Mouse (Mus musculus): ENCODE results near the gene Ndufa4l2.

Gene Ndufa4l2

DNA sequence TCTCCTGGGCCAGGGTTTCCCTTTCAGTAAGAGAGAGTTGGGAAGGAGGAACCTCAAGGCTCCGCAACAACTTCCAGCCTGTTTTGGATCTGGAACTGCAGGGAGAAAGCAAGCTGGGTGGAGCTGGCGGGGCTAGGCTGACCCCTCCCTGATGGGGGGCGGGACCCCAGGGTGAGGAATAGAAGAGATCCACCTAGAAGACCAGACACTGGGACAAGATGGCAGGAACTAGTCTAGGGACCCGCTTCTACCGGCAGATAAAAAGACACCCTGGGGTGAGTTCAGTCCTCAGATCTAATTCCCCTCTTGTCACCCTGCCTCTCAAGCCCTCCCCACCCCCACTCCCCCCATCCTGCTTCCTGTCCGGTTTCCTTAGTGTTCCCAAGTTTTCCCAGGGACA lies at the start of gene Ndufa4l2:
TSS of gene Ndufa4l2 (plus strand) at position 204 of the 400 bp plus-strand sequence.
- DNase-seq (ENCODE audit: low read depth, low spot score) = no peak

DNA sequence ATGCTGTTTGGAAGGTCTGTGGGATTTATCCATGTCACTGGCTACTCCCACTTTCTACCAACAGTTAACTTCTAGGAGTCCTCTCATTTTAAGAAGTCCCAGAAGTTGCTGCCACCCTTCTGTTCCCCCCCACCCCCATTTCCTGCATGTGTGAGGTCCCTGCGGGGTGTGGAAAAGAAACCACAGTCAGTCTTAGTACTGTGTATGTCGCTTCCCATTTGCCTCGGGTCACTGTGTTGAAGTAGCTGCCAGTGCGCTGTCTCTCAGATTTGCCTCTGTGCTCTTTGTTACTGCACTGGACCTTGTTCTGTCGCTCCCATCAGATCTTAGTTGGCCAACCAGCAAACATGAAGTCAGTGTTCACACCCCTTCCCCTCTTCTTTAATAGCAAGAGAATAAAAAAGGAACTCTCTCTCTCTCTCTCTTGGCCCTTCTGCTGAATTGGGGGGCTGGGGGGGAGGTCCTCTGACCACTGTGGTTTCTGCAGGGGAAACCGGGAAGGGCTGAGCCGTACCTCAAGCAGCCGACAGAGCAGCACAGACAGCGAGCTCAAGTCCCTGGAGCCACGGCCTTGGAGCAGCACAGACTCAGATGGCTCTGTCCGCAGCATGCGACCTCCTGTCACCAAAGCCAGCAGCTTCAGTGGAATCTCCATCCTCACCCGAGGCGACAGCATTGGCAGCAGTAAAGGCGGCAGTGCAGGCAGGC lies 43.3 kb upstream of the Ndufa4l2 start:
- DNase-seq (ENCODE audit: low read depth, low spot score) = no peak

DNA sequence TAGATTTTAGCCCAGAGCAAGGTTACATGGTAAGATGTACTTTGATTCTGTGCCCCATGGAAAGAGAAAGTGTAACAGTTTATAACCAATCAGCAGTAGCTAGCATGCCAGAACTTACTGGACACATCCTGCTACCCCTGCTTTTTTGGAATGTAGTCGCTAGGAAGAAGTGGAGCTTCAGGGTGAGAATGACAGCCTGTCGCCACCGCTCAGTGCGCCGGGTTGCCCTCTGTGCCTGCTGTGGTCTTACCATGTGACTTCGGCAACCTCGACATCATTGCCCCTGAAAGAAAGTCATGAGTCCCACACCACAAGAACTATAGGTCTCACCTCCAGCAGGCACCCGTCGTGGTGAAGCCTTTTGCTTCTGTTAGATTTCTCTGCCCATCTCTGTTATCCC lies 42.0 kb upstream of the Ndufa4l2 start:
- DNase-seq (ENCODE audit: low read depth, low spot score) = no peak

DNA sequence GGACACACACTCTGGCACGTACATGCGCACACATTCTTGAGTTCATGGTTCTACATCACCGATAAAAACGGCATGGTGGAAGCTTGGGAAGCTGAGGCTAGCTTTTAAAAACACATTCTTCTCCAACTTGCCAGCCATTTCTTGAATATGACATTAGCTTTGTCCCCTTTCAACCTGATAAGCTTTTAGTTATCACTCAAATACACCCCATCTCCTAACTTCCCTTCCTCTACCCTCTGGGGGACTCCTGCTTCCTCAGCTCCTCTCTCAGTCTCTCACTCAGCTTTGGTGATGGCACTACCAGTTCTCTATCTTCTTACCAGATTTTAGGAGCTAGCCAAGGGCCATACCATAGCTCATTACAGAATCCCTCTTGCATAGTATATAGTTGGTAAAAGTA lies 39.6 kb upstream of the Ndufa4l2 start:
- no peak for DNase-seq (ENCODE audit: low read depth, low spot score)

DNA sequence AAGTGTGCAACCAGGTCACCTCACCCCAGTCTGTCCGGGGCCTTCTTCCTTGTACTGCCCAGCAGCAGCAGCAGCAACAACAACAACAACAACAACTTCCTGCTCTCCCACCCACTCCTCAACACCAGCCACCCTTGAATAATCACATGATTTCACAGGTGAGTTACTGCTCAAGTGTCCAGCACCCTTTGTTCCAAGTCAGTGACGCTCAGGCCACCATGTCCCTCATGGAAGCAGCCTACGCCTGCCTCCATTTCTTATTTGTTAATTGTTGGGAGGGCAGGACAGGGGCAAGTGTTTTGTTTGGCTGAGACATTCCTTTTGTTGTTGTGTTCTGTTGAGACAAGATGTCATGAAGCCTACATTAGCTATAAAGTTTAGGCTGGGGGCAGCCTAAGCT lies 38.2 kb upstream of the Ndufa4l2 start:
- DNase-seq (ENCODE audit: low read depth, low spot score) = no peak

DNA sequence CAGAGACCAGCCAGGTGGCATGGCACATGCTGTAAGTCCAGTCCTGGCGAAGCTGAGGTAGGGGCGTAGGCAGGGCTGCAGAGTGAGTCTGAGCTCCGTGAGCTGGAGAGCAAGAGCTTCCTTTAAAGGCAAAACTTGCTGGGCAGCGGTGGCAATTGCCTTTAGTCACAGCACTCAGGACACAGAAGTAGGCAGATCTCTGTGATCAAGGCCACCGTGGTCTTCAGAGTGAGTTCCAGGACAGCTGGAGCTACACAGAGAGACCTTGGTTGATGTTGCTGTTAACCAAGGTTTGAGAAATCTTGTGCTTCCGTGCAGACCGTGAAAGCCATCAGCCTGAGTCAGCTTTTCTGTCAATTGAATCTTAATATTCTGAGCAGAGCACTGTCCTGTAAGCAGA lies 37.5 kb upstream of the Ndufa4l2 start:
- DNase-seq (ENCODE audit: low read depth, low spot score) = no peak

DNA sequence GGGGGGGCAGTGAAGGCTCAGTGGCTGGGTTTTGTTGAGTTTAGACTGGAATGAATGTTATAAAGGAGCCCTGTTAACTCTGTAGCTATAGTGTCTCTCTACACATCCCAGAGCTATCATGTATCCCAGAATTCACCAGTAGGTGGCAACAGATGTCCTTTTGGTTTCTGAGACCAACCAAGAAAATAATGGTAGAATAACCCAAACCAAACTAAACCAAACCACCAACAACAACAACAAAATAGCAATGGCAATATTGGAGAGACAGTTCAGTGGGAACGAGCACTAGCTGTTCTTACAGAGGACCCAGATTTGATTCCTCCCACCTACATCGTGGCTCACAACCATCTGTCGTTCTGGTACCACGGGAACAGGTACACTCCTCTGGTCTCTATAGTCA lies 35.6 kb upstream of the Ndufa4l2 start:
- no peak for DNase-seq (ENCODE audit: low read depth, low spot score)

DNA sequence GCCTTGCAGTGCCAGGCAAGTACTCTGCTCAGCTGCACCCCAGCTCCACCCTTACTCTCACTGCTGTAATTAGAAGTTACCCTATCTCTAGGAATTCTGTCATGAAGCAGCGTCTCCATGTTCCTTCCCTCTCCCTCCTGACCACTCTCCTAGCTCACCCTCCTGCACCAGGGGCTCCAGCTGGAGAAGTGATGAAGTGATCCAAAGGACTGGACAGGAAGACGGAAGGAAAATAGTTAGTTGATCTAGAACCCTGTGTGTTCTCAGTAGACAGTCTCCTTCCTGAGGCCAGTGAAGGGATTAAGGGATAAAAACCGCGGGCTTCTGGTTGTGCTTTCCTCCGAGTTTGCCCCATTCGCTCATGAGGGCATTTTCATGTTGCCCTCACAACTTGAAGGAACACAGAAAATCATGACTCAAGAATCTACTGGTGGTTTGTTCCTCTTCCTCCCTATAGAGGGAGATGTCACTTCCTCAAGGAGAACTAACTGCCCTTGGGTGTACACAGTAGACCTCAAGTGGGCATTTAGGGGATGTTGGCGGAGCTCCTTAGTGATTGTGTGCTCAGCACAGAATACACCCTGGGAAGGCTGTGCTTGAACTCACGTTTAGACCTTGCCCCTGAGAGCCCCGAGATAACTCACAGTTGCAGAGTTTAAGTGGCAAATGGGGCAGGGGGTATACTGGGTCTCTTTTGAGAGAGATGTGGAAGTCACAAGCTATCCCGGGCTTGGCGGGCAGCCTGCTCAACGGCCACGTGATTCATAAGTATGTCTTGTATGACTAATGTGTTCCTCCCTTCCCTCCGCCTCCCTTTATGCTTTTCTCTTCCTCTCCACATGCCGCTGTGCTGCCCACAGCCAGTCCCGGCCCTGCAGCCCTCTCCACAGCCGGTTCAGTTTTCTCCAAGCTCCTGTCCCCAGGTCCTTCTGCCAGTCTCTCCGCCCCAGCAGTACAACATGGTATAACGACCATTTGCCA lies 33.6 kb upstream of the Ndufa4l2 start:
- no peak for DNase-seq (ENCODE audit: low read depth, low spot score)

DNA sequence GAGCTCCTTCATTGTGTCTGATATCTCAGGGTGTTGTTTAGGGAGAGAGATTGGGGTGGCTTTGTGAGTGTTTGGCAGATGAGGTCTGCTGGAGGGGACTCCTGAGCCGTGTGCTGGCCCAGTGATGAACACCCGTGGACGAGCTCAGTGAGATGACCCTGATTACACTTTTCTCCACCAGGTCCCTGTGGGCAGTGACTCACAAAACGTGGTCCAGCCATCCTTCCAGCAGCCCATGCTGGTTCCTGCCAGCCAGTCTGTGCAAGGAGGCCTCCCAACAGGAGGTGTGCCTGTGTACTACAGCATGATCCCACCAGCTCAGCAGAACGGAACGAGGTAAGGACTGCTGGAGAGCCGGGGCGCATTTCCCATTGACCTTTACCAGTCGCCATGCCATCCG lies 29.5 kb upstream of the Ndufa4l2 start:
- no peak for DNase-seq (ENCODE audit: low read depth, low spot score)

DNA sequence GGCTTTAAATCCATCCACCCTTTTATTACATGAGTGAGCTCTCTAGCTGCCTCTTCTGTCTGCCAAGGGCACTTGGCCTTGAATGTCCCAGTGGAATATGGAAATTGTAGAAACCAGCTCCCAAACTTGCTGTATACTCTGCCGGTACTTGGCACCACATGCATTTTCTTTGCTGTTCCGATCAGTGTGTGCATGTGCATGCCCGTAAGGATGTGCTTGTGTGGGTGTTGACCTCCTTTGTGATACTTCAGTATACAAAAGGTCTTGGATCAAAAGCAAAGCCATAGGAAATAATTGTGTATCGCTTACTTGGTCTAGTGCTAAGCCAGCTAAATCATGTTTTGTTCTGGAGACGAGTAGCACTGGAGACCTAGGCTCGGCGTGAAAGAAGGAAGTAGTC lies 25.9 kb upstream of the Ndufa4l2 start:
- no peak for DNase-seq (ENCODE audit: low read depth, low spot score)

DNA sequence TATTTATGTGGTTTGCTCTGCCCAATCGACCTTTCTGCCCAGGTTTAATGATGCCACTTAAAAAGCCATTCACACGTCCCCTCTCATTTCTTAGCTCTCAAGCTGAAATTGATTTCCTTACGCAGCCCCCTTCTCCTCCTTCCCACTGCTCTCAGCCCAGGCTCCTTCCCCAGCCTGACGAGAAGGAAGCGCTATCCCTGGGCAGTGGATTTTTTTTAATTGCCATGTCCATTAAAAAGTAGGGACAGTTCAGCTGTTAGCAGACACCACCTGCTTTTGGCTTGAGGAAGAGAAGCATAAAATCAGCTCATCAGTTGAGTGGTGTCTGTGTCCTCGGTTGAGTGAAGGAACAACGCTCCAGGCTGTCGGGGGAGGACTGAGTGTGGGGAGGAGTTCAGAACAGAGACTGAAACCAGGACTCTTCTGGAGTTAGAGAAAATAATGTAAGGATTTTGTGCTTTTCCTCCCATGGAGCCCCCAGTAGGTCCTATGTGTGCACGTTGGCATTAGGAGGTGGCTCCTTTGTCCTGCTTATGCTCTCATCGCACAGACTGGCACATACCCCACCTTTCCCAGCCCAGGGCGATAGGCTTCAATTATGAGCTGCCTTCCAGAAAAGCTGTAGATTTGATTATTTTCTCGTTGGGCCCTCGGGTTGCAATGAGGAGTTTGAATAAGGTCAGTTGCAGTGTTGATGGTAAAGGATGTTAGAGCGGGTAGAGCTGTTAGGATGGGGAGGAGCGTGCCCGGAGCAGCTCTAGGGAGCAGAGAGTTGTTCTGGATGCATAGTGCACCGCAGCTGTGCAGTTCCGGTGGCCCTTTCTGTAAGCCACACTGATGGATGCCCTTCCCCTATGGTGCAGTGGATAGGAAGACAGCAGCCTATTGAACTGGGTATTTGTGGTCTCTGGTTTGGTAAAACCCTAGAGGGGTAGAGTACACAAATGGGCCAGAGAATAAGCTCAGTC lies 24.3 kb upstream of the Ndufa4l2 start:
- no peak for DNase-seq (ENCODE audit: low read depth, low spot score)

DNA sequence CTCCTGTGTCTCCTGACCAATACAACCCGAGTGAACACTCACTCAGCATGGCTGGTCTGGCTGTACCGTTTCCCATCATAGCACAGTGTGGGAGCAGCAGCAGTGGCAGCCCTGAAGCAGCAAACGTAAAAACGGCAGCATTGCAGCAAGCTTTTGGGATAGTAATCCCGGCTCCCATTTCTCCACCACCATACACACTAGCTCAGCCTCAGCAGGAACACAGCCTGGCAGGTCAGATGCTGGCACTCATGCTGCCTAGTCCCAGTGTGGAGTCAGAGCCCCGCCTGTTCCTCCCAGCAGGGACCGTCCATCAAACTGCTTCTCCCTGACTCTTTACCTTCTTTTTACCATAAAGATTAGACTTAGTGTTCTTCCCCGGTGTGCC lies 23.6 kb upstream of the Ndufa4l2 start:
- DNase-seq (ENCODE audit: low read depth, low spot score) = no peak

DNA sequence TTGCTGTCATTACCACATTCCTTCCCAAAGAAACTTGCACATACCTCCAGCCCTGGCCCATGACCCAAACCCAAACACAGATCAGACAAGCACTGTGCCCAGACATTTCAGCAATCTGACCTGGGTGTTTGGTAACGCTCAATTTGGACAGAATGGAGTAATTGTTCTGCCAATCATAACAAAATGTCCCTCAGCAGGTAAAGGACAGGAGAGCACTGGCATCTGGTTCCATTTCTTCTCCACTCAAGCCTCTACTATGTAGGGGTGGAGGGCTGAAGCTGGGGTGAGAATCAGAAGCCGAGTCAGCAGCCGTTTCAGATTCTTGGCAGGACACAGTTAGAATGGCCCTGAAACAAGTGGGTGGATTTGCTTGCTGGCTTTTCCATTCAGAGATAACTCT lies 22.6 kb upstream of the Ndufa4l2 start:
- no peak for DNase-seq (ENCODE audit: low read depth, low spot score)

DNA sequence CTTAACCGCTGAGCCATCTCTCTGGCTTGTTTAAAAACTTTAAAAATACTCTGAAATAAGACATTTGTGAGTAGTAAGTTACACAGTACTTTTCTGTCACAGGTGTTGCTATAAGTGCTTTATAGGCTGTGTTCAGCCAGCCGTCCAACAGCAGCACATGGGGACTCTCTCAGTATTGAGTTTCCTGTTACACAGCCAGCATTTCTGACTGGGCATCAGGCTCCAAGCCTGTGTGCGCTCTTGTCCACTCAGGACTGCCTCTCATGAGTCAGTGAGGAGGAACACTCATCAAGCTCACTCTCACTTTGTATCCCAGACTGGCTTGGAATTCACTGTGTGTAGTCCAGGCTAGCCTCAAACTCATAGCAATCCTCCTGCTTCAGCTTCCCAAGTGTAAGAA lies 18.6 kb upstream of the Ndufa4l2 start:
- DNase-seq (ENCODE audit: low read depth, low spot score) = no peak

DNA sequence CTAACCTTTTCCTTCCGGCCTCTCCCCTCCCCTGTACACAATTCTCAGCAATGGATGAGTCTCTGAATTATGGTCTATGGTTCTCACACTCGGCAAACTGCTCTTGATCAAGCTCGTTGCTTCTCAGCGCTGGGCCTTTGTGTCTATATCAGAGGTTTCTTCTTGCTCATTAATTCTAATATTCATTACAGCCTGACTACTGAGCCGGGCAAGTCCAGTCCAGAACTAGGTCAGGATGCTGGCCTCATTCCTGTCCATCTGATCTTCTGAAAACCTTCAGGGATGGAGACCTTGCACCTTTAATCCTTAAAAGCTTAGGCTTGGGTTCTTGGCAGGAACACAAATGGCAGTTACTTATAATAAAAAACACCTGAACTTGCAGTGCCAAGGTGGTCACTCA lies 15.3 kb upstream of the Ndufa4l2 start:
- DNase-seq (ENCODE audit: low read depth, low spot score) = no peak

DNA sequence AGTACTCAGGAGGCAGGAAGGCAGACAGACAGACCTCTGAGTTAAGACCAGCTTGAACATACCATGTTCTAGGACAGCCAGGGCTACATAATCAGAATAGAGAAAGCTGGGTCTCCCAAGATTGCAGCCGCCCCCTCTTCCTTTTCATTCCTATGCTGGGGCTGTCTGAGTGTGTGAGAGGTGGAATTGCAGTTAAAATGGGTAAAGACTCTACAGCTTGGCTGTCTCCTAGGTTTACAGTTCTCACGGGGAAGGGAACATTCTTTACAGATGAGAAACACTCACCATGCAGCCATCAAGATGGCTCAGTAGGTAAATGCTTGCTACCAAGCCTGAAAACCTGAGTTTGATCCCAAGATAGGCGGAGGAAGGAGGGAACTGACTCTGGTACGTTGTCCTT lies 14.7 kb upstream of the Ndufa4l2 start:
- DNase-seq (ENCODE audit: low read depth, low spot score) = no peak

DNA sequence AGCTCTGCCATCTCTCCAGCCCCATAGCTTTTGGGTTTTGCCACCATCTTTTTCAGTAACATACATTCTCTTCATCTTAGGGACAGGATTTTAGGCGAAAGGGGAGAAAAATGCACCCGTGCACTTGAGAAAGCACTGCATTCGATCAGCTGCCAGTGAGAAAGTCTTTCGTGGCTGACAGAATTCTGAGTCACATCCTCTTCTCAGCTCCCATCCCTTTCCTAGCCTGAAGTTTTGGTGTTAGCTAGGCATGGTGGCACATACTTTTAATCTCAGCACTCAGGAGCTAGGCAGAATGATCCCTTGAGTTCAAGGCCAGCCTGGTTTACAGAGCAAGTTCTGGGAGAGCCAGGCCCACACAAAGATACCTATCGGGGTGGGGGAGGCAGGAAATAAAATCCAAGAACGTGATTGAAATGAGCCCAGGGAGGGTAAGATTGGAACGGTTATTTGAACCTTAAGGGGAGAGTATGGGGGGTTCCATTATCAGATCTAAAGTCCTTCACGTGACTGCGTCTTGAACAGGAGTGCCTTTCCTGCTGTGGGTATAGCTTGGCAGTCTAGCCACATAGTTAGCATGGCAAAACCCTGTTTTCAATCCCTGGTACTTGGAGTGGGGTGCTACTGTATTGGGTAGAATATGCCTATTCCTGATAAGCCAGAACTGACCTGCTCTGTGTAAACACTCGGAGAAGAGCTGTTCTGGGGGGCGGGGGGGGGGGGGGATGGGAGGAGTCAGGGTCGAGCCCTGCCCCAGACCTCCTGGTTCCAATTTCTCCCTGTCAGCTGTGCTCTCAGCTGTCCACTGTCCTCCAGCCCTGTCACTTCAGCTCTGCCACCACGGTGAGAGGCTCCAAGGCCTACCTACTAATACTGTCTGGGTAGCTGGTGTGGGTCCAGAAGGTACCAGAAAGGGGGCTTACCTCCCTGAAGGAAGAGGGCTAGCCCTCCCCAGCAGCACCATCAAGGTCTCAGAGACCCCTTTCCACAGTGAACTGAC lies 13.6 kb upstream of the Ndufa4l2 start, which contains the start of gene Stac3:
TSS of gene Stac3 (plus strand) at position 793 of the 1,000 bp plus-strand sequence.
- DNase-seq (ENCODE audit: low read depth, low spot score) = no peak

DNA sequence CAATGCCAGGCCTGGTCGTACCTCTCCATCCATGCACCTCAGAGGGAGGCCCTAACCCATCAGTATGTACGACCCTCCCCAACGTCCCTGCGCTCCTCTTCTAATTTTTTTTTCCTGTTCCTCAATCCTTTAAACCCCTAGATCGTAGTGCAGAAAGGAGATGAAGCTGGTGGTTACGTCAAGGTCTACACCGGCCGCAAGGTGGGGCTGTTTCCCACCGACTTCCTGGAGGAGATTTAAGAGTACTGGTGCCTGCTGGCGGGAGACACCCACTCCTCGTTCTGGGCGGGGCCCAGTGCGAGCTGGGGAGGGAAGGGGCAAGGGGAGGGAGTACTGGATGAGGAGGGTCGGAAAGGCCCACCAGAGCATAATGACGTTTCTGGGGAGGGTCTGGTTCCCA lies 6.5 kb upstream of the Ndufa4l2 start:
- DNase-seq (ENCODE audit: low read depth, low spot score) = no peak

DNA sequence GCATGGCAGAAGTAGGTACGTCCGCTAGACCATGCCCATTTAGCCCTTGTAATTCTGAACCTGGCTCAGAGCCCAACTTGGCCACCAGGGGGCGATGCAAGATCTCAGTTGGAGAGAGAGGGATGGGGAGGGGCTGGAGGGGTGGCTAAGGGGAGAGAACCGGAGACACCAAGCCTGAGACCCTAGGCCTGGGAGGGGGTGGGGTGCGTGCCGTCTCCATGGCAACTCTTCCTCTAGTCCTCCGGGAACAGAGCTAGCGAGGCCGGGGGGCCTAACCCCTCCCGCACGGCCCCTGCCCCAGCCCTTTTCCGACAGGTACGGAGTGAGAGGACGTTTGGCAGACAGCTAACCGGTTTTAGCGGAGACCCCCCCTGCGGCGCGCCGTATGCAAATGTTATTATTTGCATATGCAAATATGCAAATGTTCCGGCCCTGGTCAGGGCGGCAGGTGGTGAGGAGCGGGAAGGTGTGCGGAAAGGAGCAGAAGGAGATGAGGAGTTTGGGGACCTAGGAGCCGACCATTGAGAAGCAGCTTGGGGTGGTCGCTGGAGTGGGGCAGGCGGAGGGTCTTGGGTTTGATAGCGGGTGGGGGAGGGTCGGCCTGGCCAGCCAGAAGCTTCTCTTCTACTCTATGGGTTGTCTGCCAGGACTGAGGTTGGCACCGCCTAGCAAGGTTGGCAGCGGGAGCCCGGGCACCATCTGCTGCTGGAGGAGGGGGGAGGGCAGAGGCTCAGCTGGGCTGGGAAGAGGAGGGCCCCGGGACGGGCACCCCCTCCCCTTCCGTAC lies 5.5 kb upstream of the Ndufa4l2 start:
- peak; percentile 51 for DNase-seq (ENCODE audit: low read depth, low spot score)

Data from c-Kit-negative CD71-positive TER-119-positive erythroid progenitor cells, embryonic 14.5 days (primary cell).